Mouse (Mus musculus) limb, embryonic 13.5 days (tissue): ENCODE measurements at regions not wholly inside any gene's neighbourhood (a gene's known extent, or its start where the extent isn't known, plus 50 kb on each side); places are given as distances from the start of the nearest gene placed in this dataset.
A peak's percentile ranks its signal among the peaks of the same experiment; 100 is the strongest.

Experiments
- ATAC-seq: fragments of 200-750 bp; cut with Nextera tagmentation; 2 replicates; pipeline ENCODE4 v1.8.0; 2017; ENCODE audit warnings: low read depth, moderate number of reproducible peaks, moderate TSS enrichment; ENCODE audit not compliant: low FRiP score
- H3K27ac ChIP-seq: fragments of 300-500 bp; sonication (generic); 2 replicates; pipeline ENCODE4 v1.5.1; 2015; ENCODE audit warnings: inconsistent platforms, mild to moderate bottlenecking, moderate library complexity
- H3K27me3 ChIP-seq: fragments of 300-500 bp; sonication (generic); 2 replicates; pipeline ENCODE4 v1.6.1; 2015; ENCODE audit warnings: mild to moderate bottlenecking, inconsistent platforms
- H3K36me3 ChIP-seq: fragments of 300-500 bp; sonication (generic); 2 replicates; pipeline ENCODE4 v1.6.1; 2015; ENCODE audit warnings: inconsistent platforms, mild to moderate bottlenecking, moderate library complexity
- H3K4me1 ChIP-seq: fragments of 300-500 bp; sonication (generic); 2 replicates; pipeline ENCODE4 v1.6.1; 2015; ENCODE audit warnings: inconsistent platforms
- H3K4me2 ChIP-seq: fragments of 300-500 bp; sonication (generic); replicated peaks from 2 replicates; pipeline ENCODE4 v1.6.1; 2015; ENCODE audit warnings: inconsistent platforms, mild to moderate bottlenecking, moderate library complexity
- H3K4me3 ChIP-seq: fragments of 300-500 bp; sonication (generic); 2 replicates; pipeline ENCODE4 v1.5.1; 2015; ENCODE audit warnings: moderate library complexity, mild to moderate bottlenecking, inconsistent platforms
- H3K9ac ChIP-seq: fragments of 300-500 bp; sonication (generic); 2 replicates; pipeline ENCODE4 v1.6.1; 2015; ENCODE audit warnings: mild to moderate bottlenecking, inconsistent platforms
- H3K9me3 ChIP-seq: fragments of 300-500 bp; sonication (generic); 2 replicates; pipeline ENCODE4 v1.6.1; 2016; ENCODE audit warnings: inconsistent platforms
- WGBS: fragments of 180-500 bp; shearing (Covaris S2); methylation state at CpG from one replicate; pipeline ENCODE4 v1.1.7; 2015; 5-methylcytosine and 5-hydroxymethylcytosine counted together

DNA sequence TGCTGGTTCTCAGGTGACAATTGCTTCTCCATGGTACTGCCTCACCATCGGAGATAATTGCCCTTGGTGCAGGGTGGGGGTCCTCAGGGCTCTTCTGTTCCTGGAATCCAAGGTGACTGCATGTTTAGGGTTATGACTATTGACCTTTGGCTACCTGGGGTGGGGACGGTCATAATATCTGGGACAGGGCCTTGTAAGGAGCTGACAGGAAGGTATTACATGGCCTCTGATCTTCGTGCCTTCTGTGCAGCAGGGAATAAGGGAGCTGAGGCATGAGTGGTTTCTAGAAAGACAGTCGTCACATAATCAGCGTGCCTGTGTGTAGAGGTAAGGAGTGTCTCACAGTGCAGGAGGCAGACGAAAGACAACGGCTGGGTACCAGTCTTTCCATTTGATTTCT, 407.5 kb upstream of the Prickle1 start:
- H3K4me2 ChIP-seq = no peak overlapping the region
- H3K9me3 ChIP-seq = no peaks in the 10 kb centered on the region
- no peak overlapping the region for H3K27ac ChIP-seq
- no peak overlapping the region for H3K9ac ChIP-seq
- no peaks in the 10 kb centered on the region for H3K27me3 ChIP-seq
- 29% methylated on average over 7 of the region's 7 CpGs for WGBS
- H3K4me3 ChIP-seq = no peak overlapping the region
- ATAC-seq = no peak
- peaks cover 49% of the 10 kb centered on the region for H3K4me1 ChIP-seq
- H3K36me3 ChIP-seq = no peaks in the 10 kb centered on the region

DNA sequence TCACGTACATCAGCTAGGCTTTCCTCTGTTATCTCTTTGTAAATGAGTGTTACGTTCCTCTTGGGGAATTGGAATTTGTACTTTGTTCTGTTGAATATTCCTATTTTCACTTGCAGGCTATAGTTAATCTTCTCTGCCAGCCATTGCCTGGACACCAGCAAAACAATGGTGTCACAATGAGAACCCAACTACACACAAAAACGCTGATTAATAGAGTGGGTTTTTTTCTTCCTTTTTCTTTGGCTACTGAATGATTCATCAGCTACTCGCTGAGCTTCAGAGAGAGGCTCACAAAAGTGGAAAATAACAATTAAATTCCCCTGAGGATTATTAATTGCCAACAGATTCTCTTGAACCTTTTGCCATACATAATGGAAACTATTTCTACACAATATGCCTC, 398.9 kb upstream of the Prickle1 start:
- Histone ChIP-seq H3K4me2 (no peak overlapping the region), H3K9ac (no peak overlapping the region), H3K4me1 (no peaks in the 10 kb centered on the region), H3K9me3 (no peaks in the 10 kb centered on the region), H3K27me3 (no peaks in the 10 kb centered on the region), H3K4me3 (no peak overlapping the region), H3K27ac (no peak overlapping the region), H3K36me3 (no peaks in the 10 kb centered on the region)
- WGBS = 83% methylated on average over 4 of the region's 4 CpGs
- no peak for ATAC-seq

DNA sequence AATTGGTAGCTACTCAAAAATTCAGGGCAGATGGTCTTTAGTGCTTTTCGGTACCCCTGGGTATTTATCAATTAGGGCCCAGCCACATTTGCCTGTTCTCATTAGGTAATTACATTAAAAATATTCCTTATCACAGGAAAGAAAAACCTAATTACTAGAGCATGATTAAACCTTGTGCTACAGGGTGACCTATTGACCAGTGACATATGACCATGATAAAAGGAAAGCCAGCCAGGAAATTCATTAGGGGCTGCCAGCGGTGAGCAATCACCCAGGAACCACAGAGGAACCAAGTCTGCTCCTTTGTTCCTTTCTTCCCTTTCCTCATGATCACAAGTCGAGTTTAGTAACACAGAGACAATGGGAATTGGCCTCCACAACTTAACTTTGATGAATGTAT, 394.4 kb upstream of the Prickle1 start:
- no peak for ATAC-seq
- Histone ChIP-seq H3K4me1 (no peaks in the 10 kb centered on the region; the same call in 1 of the 2 replicates), H3K9ac (no peak overlapping the region), H3K9me3 (no peaks in the 10 kb centered on the region), H3K36me3 (no peaks in the 10 kb centered on the region), H3K4me3 (no peak overlapping the region), H3K27me3 (no peaks in the 10 kb centered on the region), H3K4me2 (no peak overlapping the region), H3K27ac (no peak overlapping the region)
- WGBS = 22% methylated on average over 3 of the region's 3 CpGs

DNA sequence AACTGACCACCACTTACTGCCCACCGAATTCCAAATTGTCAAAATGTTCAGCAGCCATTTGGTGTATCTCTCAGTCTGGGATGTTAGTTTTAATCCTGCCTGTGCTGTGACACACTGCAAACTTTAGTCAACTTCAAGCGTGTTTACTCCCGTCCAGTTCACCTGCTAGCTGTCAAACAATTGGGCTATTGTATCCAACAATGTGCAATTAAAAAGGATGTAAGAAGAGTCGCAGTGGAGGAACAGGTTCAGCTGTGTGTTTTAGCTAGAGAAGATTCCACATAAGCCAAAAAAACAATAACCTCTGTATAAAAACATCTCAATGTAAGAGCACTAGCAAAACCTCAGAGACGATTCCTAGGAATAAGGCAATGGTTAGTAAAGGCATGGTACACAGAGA, 392.7 kb upstream of the Prickle1 start:
- H3K27ac ChIP-seq = no peak overlapping the region
- H3K9ac ChIP-seq = no peak overlapping the region
- no peak overlapping the region for H3K4me2 ChIP-seq
- no peaks in the 10 kb centered on the region for H3K9me3 ChIP-seq
- H3K27me3 ChIP-seq = no peaks in the 10 kb centered on the region
- no peaks in the 10 kb centered on the region; the same call in 1 of the 2 replicates for H3K4me1 ChIP-seq
- no peak overlapping the region for H3K4me3 ChIP-seq
- WGBS = 66% methylated on average over 5 of the region's 5 CpGs
- ATAC-seq = no peak
- H3K36me3 ChIP-seq = no peaks in the 10 kb centered on the region

DNA sequence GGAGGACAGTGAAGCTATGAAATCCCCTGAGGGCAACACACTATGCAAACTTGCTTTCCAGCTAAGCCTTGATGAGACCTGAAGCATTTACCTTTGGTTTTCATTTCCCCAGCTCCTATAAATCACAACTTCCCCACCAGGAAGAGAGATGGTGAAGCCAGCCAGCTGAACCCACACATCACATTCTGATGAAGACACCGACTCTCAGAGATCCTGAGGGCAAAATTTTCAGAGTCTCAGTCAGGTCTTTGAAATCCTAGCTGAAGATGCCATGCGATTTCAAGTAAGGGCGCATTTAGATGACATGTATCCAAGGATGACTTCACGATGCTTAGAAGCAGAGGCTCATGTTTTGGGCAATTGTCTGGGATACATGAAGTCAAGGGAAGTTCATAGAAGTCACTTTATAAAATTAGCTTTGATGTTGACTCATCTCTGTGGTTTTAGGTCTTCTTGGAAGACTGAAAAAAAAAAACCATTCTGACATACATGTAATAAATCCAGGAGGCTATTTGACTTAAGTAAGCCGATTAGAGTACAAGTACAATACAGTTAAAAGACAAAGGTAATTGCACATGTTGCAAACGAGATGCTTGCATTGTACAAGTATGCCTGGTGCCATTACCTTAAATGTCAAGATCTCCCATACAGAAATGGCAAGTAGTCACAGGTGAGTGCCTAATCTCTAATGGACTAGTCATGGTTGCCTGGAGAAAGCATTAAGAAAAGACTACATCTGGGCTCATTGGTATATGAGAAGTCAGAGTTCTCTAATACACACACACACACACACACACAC, 391.1 kb upstream of the Prickle1 start:
- ATAC-seq = no peak
- 82% methylated on average over 6 of the region's 6 CpGs for WGBS
- Histone ChIP-seq H3K27ac (no peak overlapping the region), H3K4me1 (peaks cover 4% of the 10 kb centered on the region; the same call in 1 of the 2 replicates), H3K4me2 (no peak overlapping the region), H3K4me3 (no peak overlapping the region), H3K9ac (no peak overlapping the region), H3K27me3 (no peaks in the 10 kb centered on the region), H3K9me3 (no peaks in the 10 kb centered on the region), H3K36me3 (no peaks in the 10 kb centered on the region)

DNA sequence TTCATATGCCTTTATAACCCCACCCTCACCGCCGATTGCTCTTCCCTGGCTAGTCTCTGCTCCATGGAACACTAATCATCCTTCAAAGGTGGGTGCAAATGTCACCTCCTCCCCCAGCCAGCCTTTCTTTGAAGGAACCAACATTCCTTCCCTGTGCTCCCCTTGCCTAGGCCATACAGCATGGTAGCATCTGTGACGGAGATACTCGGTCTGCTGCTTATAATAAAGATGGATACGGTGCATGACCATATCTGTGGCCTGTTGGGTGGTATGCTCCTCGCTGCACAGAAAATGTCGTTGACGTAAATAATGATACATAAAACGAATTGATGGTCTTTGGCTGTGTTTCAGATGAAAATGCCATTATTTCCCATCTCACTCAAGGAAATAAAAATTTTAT, 386.4 kb upstream of the Prickle1 start:
- ATAC-seq = no peak
- Histone ChIP-seq H3K4me3 (no peak overlapping the region), H3K36me3 (no peaks in the 10 kb centered on the region), H3K4me1 (peaks cover 4% of the 10 kb centered on the region; the same call in 1 of the 2 replicates), H3K9ac (no peak overlapping the region), H3K27me3 (no peaks in the 10 kb centered on the region), H3K27ac (no peak overlapping the region), H3K9me3 (no peaks in the 10 kb centered on the region), H3K4me2 (no peak overlapping the region)
- 63% methylated on average over 9 of the region's 9 CpGs for WGBS

DNA sequence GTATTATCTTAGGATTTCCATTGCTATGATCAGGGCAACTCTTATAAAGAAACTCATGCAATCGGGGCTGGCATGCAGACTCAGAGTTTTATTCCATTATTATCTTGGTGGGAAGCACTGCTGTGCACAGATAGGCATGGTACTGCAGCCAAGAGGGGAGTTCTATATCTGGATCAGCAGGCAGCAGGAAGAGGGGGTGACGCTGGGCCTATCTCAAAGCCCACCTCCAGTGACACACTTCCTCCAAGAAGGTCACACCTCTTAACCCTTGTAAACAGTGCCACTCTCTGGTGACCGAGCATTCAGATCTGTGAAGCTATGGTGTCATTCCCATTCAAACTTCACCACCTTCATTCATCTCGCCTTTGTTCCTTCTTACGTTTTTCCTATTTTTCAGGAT, 381.8 kb upstream of the Prickle1 start:
- H3K36me3 ChIP-seq = no peaks in the 10 kb centered on the region
- 76% methylated on average over 5 of the region's 5 CpGs for WGBS
- no peak for ATAC-seq

DNA sequence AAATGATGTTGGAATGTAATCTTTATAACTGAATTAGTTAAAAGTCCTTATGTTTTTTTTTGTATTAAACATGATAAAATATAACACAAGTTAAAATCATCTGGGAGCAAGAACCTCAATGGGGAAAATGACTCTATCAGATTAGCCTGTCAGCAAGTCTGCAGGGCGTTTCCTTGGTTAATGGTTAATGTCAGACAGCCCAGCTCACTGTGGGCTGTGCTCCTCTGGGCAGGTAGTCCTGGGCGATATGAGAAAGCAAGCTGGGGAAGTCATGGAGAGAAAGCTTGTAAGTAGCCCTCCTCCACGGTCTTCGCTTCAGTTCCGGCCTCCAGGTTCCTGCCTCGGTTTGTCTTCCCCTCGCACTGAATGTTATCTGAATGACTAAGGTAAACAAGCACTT, 379.0 kb upstream of the Prickle1 start:
- no peaks in the 10 kb centered on the region for H3K9me3 ChIP-seq
- no peaks in the 10 kb centered on the region for H3K36me3 ChIP-seq
- no peak overlapping the region for H3K4me3 ChIP-seq
- H3K4me1 ChIP-seq = no peaks in the 10 kb centered on the region
- no peak overlapping the region for H3K4me2 ChIP-seq
- H3K27ac ChIP-seq = no peak overlapping the region
- 70% methylated on average over 7 of the region's 7 CpGs for WGBS
- no peak overlapping the region for H3K9ac ChIP-seq
- no peak for ATAC-seq
- no peaks in the 10 kb centered on the region for H3K27me3 ChIP-seq

More for the DNA sequence above, 381.8 kb upstream of the Prickle1 start:
- Histone ChIP-seq H3K4me1 (peaks cover 3% of the 10 kb centered on the region; the same call in 1 of the 2 replicates), H3K9me3 (no peaks in the 10 kb centered on the region), H3K9ac (no peak overlapping the region), H3K27ac (no peak overlapping the region), H3K27me3 (no peaks in the 10 kb centered on the region), H3K4me2 (no peak overlapping the region), H3K4me3 (no peak overlapping the region)

DNA sequence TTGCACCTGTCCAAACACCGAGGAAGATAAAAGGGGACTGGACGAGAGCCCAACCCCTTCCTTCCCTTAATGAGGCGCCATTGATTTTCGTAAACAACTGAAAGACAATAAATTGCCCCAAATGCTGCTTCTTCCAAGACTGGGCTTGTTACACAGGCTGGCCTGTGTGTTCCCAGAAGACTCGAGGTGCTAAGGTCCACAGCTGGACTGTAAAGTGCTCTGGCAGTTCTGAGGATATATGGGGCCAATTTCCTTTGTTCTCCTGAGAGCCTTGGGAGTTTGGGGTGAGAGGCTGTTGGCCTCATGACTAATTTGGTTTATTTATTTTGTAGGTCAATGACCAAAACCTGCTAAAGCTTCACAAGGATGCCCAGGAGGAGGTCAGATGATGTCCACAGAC, 377.3 kb upstream of the Prickle1 start:
- ATAC-seq = no peak
- Histone ChIP-seq H3K9ac (no peak overlapping the region), H3K4me3 (no peak overlapping the region), H3K36me3 (no peaks in the 10 kb centered on the region), H3K9me3 (no peaks in the 10 kb centered on the region), H3K27ac (no peak overlapping the region), H3K27me3 (no peaks in the 10 kb centered on the region), H3K4me1 (no peaks in the 10 kb centered on the region), H3K4me2 (no peak overlapping the region)
- WGBS = 27% methylated on average over 5 of the region's 5 CpGs

DNA sequence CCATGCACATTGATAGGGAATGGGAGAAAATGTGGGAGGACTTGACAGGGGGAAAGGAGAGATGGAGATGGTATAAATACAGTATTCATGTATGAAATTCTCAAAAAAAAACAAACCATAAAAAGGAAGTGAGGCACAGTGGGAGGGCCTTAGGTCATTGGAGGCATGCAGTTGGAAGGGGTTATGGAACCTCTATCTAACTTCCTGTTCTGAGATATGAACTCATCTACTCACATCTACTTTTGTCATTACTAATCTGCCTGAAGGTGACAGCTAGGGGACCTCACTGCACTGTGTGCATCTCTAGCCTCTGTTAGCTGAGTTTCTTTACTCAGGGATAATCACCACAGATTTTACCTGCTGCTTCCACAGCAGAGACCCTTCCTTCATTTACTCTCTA, 366.3 kb upstream of the Prickle1 start:
- H3K4me3 ChIP-seq = no peak overlapping the region
- ATAC-seq = no peak
- H3K9ac ChIP-seq = no peak overlapping the region

DNA sequence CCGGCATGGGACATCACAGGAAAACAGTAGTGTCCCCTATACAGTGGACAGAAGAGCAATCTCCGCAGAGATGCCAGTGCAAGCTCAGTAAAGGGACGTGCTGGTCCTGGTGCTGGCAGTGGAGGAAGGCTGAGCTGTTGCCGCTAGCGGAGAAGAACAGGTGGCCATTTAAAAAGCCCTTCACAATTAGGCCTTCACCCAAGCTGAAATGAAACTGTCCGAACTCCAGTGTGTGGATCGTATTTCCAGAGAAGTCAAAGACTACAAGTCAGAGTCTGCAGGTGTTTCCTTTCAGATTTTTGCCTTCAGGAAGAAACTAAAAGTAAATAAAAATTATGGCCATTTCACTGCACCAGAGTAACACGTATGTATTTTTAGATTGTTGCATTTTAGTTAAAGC, 364.2 kb upstream of the Prickle1 start:
- H3K27ac ChIP-seq = peak overlapping the region; percentile 55; the same call in 1 of the 2 replicates
- no peaks in the 10 kb centered on the region for H3K27me3 ChIP-seq
- no peak overlapping the region for H3K9ac ChIP-seq
- ATAC-seq = no peak
- peaks cover 12% of the 10 kb centered on the region for H3K4me1 ChIP-seq
- peak overlapping the region; percentile 38 for H3K4me2 ChIP-seq
- no peak overlapping the region for H3K4me3 ChIP-seq
- 0 out of 2 replicates have a peak, but pooled peaks cover 3% of the 10 kb centered on the region for H3K9me3 ChIP-seq
- WGBS = 30% methylated on average over 8 of the region's 8 CpGs
- no peaks in the 10 kb centered on the region for H3K36me3 ChIP-seq

More for the DNA sequence above, 366.3 kb upstream of the Prickle1 start:
- H3K36me3 ChIP-seq = no peaks in the 10 kb centered on the region
- no peak overlapping the region for H3K4me2 ChIP-seq
- H3K4me1 ChIP-seq = peaks cover 12% of the 10 kb centered on the region
- H3K27me3 ChIP-seq = no peaks in the 10 kb centered on the region
- no peak overlapping the region for H3K27ac ChIP-seq
- no peaks in the 10 kb centered on the region for H3K9me3 ChIP-seq

DNA sequence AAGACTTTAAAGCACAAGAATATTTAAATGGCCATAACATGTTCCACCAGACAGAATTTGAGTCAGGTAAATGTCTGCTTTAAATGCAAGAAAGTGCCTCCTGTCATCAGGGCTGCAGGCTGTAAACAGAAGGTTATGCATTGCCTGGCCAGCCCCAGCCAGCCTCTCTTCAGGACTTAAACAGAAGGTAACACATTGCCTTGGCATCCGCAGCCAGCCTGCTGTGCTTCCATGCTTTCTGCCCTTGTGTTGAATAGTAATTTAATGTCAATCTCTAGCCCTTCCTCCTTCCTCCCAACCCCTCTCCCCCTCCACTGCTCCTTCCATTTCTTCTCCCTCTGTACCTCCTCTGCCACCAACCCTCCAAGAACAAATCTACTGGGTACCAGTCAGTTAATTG, 362.4 kb upstream of the Prickle1 start:
- no peak overlapping the region for H3K27ac ChIP-seq
- H3K27me3 ChIP-seq = no peaks in the 10 kb centered on the region
- H3K4me3 ChIP-seq = no peak overlapping the region
- H3K36me3 ChIP-seq = no peaks in the 10 kb centered on the region
- peaks cover 12% of the 10 kb centered on the region for H3K4me1 ChIP-seq
- H3K9ac ChIP-seq = no peak overlapping the region
- 0 out of 2 replicates have a peak, but pooled peaks cover 3% of the 10 kb centered on the region for H3K9me3 ChIP-seq
- 67% methylated on average over 1 of the region's 1 CpGs for WGBS
- ATAC-seq = no peak
- no peak overlapping the region for H3K4me2 ChIP-seq

DNA sequence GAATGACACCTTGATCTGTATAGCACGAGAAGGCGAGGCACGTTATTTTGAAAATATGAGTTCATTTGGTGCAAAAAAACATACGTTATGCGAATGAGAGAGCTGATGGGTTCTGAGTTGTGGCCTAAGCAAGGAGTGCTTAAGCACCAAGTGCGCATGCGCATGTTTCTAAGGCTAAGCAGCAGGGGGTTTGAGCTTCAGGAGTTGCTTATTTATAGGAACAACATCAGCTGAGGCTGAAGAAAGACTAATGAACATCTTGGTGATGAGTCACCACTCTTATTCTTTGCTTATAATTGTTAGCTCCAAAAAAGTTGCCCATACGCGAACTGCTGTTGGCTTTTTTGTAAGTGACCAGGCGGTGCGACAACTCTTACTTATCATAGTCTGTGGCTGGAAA, 361.1 kb upstream of the Prickle1 start:
- H3K9me3 ChIP-seq = 0 out of 2 replicates have a peak, but pooled peaks cover 3% of the 10 kb centered on the region
- no peaks in the 10 kb centered on the region for H3K27me3 ChIP-seq
- peaks cover 12% of the 10 kb centered on the region for H3K4me1 ChIP-seq
- H3K9ac ChIP-seq = no peak overlapping the region
- H3K36me3 ChIP-seq = no peaks in the 10 kb centered on the region
- no peak overlapping the region for H3K4me2 ChIP-seq
- H3K4me3 ChIP-seq = no peak overlapping the region
- WGBS = 97% methylated on average over 11 of the region's 11 CpGs
- ATAC-seq = no peak
- no peak overlapping the region for H3K27ac ChIP-seq
